Mouse (Mus musculus) gastrocnemius, postnatal 14 days (tissue): ENCODE results near the gene Adam22. TPM values are rescaled to one million over a fixed set of nuclear protein-coding genes. Genes with fewer than 3 reads are reported as not detected.
A peak's percentile ranks its signal among the peaks of the same experiment; 100 is the strongest.

Source experiments
- DNase-seq: peaks from one replicate; pipeline ENCODE4 v3.0.0; 2021; ENCODE audit warnings: mixed read lengths
- intact Hi-C: fragments of 180-260 bp; cut with DNase I; formaldehyde crosslinking; loops from one replicate; pipeline ENCODE4 v1.15.1; 2025; ENCODE audit warnings: low total_unique reads
- long read RNA-seq, 2 experiments: library from polyadenylated mRNA; stranded (forward); transcript quantifications; one replicate each; pipeline ENCODE4 v2.0.0; 2021
- total RNA-seq, 2 experiments: library from RNA; stranded (reverse); gene quantifications; 2 replicates each; pipeline ENCODE4 v1.2.3; 2021

The Adam22 gene
- total RNA-seq: 1 to 10 TPM; 4.3 to 4.8 TPM
- long read RNA-seq, experiment 1, partial matches to known transcripts: 0 of 1 reads
- long read RNA-seq, experiment 1, other reads (novel, unspliced or antisense): 1 of 1 reads
- long read RNA-seq, experiment 2, partial matches to known transcripts: 0 of 3 reads
- long read RNA-seq, experiment 2, other reads (novel, unspliced or antisense): 3 of 3 reads

DNA sequence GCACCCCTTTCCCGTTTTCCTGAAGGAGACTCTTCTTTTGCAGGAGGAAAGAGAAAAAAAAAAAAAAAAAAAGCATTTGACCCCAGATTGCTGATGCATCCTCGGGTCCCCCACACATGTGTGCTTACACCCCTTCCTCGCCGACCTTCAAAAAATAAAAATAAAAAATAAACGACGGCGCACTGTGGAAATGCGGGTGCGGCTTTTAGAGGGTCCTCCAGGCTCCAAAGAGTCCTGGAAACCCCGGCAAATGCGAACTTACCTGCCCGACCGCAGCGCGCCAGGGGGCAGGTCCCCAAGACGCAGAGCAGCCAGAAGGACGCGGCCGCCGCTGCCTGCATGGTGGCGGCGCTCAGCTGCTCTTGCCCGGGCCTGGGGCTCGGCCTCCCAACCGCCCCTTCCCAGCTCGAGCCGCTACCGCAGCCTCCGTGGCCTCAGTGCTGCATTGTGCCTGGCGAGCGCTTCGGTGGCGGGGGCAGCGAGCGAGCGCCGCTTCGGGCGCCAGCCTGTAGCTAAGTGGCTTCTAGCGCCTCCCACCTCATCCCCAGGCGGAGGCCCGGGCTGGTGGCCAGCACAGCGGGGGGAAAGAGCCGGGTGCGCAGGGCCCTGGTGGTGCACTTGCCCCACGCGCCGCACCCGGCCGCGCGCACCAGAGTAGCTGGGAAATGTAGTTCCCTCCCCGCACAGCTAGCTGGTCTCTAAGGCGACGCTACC is at the start of gene Adam22:
Adam22 (minus strand) TSS at position 547 of the 714 bp plus-strand sequence.
- intact Hi-C loops: no loop called here
- peak; percentile 89 for DNase-seq

GRCm38 (mm10) chr5:8417443-8417842 is 49.5 kb upstream of the Adam22 start:
- intact Hi-C loops: no loop called here
- no peak for DNase-seq

- intact Hi-C loops: no loop called here
- DNase-seq: no peak
These were observed 48.9 kb upstream of the Adam22 start for GRCm38 (mm10) chr5:8416683-8417413.

DNA sequence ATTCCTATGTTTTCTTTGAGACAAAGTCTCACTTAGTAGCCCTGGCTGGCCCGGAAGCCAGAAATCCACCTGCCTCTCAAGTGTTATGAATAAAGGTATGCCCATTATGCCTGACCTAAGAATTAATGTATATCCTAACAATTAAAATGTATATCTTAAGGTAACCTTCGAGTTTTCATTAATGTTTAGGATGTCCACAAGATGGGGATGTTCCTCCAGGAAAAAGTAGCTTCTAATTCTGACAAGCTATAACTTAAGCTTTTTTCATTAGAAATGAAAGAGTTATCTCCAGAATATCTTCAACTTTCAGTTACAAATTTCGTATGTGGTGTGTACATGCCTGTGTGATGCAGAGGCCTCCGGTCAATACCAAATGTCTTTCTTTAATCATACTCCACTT is 40.8 kb upstream of the Adam22 start:
- no peak for DNase-seq
- intact Hi-C loops: no loop called here

DNA sequence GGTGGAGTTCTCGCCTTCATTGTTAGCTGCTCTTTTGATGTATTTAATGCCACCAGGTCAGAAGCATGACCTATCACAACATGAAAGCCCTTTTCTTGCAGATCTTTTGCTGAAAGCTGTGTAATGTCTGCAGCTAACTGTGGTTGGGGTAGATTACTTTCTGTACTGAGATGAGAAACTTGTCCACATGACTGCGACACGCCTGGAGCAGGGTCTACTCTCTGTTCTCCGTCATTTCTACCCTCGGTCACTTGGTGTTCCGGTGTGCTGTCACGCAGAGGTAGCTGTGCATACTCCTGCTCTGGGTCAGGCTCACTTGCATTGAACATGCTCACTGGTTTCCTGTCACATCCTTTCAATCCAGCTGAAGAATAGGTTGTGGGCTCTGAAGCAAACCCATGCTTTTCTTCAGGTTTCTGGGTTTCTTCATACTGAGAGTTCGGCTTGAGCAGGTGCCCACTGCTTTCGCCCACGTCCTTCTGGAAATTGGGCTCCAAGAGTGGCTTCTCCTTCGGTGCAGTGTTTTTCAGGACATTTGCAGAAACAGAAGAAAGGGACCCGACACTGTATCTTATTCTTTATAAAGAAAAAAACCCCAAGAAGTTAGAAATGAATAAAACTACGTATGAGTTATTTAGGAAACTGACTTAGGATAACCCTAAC is 29.8 kb upstream of the Adam22 start:
- intact Hi-C loops: no loop called here
- no peak for DNase-seq

GRCm38 (mm10) chr5:8393891-8394583 is 26.1 kb upstream of the Adam22 start:
- intact Hi-C loops: no loop called here
- no peak for DNase-seq

GRCm38 (mm10) chr5:8374297-8374906 is 6.4 kb upstream of the Adam22 start:
- intact Hi-C loops: no loop called here
- DNase-seq: no peak

DNA sequence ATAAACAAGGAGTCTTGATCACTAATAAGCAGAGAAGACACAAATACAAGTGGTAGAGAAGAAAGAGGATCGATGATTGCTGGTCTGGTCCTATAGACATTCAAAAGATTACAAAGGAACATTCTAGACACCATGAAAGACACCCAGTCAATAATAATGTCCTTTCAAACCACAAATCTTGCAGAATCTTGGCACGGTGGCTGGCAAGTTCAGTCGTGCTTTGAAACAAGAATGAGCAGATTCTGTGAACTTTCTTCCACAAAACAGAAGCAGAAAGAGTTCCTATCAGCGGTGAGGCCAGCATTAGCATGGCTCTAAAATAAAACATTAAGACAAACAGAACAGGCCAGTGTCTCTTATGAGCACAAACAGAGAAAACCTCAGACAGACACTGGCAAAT is 5.5 kb upstream of the Adam22 start:
- DNase-seq: no peak
- intact Hi-C loops: no loop called here

DNA sequence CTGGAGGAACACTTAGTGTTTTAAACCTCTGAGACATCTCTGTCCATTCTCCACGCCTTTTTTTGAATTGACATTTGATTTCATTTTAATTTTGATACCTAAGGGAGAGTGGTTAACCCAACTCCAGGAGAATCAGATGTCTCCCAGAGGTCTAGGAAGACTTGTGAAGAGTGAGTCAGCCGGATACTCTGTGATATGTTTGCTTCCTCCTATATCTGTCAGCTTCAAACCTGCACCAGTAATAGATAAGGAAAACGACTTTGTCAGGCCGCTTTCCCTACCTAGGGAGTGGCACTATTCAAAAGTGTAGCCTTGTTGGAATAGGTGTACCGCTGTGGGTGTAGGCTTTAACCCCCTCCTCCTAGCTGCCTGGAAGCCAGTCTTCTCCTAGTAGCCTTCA is 821 bp upstream of the Adam22 start:
- no peak for DNase-seq

DNA sequence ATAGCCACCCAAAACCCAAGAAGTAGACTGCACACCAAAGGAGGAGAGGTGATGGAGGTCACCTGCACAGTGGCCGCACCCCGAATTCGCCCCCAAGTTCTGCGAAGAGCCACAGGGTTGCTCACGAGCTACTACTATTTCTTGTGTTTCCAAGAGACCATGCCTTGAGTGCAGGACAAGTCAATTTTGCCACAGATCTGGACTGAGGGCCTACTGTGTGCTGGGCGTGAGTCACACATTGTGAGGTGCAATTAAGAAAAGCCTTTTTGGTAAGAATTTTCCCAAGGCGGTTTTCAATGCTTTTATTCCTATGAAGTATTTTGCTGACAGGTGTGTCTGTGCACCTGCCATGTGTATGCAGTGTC is 350 bp upstream of the Adam22 start:
- intact Hi-C loops: no loop called here
- no peak for DNase-seq

More for the DNA sequence above, 821 bp upstream of the Adam22 start:
- intact Hi-C loops: no loop called here

GRCm38 (mm10) chr5:8366771-8367613 is 968 bp downstream of the Adam22 start:
- intact Hi-C loops: no loop called here
- no peak for DNase-seq

GRCm38 (mm10) chr5:8362361-8362760 is 5.6 kb downstream of the Adam22 start:
- DNase-seq: no peak
- intact Hi-C loops: no loop called here

DNA sequence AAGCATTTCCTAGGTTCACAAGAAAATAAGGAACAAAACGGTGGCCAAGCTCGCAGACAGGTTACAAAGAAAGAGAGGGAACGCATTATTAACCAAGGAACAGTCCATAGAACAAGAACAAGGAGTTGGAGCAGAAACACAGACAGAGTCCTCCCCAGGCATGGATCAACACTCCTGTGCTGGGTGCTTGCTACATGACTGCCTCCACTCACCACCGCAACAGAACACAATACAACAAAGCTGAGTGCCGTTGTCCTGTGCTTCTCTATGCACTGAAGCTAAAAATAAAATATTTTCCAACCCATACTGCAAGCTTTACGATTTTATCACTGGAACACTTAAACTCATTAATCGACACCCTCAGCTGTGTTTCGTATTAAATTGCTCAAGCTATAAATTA is 10.3 kb downstream of the Adam22 start:
- intact Hi-C loops: no loop called here
- no peak for DNase-seq

DNA sequence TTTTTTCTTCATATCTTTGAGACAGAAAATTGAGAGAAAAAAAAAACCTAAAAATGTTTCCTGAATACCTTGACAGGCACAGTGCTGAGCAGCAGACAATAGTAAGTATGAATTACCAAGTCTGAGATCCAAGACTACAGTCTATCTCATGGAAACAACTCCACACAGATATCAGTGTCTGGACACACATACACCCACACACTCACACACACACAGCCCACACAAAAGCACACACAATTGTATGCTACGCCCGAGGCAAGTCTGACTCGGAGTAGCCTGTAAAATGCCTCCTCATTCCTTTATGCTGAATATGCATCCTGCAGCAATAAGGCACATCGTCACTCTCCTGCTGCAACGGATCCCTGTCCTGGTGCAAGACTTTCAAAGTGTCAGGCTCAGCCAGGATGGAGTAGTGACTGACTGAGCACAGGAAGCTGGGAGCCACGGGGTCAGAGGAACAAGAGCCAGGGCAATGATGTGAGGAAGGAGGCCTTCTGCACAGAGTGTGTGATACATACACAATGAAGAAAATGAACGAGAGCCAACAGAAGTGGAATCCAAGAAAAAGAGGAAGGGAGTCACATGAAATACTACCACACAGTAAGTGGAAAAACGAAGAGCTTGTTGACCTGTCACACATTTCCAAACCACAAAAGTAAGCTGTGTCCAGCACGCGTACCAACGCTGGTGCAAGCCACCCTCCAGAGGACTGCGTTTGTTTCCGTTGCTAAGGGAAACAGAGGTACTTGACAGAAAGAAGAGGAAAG is 10.9 kb downstream of the Adam22 start:
- intact Hi-C loops: no loop called here
- no peak for DNase-seq

DNA sequence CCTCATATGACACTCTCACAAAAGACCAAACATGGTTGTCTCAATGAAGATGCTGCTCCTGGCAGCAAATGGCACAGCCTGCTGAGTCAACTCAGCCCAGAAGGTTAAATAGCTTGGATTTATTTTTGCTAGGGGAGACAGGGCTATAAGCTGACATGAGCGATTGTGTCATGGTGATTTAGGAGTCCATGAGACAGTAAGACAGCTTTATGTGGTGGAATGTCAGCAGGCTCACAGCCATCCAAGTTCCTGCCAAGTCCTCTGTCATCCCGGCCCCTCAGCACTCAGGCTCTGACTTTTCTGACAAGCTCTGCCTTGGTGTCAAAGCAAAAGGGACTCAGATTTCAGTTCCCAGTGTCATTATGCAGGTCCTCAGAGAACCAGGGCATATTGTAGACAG is 11.6 kb downstream of the Adam22 start:
- intact Hi-C loops: no loop called here
- no peak for DNase-seq

DNA sequence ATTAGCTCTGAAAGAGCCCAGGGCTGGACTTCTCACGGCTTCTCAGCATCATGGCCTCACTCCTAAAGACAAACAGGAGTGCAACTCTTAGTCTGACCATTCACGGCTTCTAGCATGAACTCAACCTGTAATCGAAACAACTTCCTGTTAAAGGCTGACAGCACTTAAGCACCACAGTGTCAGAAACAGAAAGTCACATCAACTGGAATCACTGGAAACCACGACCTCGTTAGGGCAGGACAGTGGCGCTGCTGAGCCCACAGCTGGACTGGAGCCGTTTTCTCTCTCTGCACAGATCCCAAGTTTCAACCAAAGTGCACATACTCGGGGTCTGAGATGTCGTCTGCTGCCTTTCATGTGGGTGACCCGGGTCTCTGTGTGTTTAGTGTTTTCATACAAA is 18.4 kb downstream of the Adam22 start:
- intact Hi-C loops: no loop called here
- DNase-seq: no peak

- intact Hi-C loops: no loop called here
- DNase-seq: no peak
These were observed 21.6 kb downstream of the Adam22 start for GRCm38 (mm10) chr5:8346329-8346728.

DNA sequence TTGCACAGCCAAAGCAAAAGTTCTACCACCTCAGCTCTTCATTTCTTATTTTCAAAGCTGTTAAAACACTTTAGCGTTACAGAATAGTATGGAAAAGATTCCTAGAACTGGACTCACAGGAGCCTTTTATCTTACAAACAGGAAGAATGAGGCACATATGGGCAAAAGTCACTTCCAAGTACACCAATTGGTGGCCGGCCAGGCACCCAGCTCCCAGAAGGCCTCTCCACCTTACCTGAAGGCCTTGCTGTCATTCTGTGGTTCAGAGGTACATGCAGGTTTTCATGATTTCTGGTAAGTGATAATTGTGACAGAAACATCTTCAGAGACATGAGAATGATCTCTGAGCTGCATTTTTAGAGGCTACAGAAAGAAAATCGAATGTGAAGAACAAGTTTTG is 24.7 kb downstream of the Adam22 start:
- no peak for DNase-seq
- intact Hi-C loops: no loop called here
